Mouse (Mus musculus) C2C12 (cell line): ENCODE data around the gene Bex4. TPM values are rescaled to one million over a fixed set of nuclear protein-coding genes. Genes with fewer than 3 reads are reported as not detected.
"Not testable (repeated sequence)": the region's sequence is repeated elsewhere in the genome, so short reads cannot be mapped to it uniquely, and the experiment has no call there.

ENCODE experiments used
- H3K27me3 ChIP-seq: one replicate; pipeline ENCODE4 v1.6.1; 2011; ENCODE audit not compliant: control insufficient read depth, insufficient read depth, insufficient read length
- H3K36me3 ChIP-seq: one replicate; pipeline ENCODE4 v1.6.1; 2011; ENCODE audit not compliant: control insufficient read depth, insufficient read depth
- H3K4me3 ChIP-seq: one replicate; pipeline ENCODE4 v1.5.1; 2011; ENCODE audit warnings: mild to moderate bottlenecking, control low read depth; ENCODE audit not compliant: poor library complexity, insufficient read depth, severe bottlenecking
- H3K79me2 ChIP-seq: one replicate; pipeline ENCODE4 v1.6.1; 2011; ENCODE audit not compliant: control insufficient read depth, insufficient read depth
- H3K79me3 ChIP-seq: one replicate; pipeline ENCODE4 v1.6.1; 2011; ENCODE audit warnings: low read depth, control low read depth
- H3ac ChIP-seq: one replicate; pipeline ENCODE3; 2011; ENCODE audit warnings: low read depth; ENCODE audit not compliant: control insufficient read depth, insufficient read length
- CEBPB ChIP-seq: IDR thresholded peaks from one replicate; pipeline ENCODE4 v1.6.1; 2011; ENCODE audit warnings: low read depth, mild to moderate bottlenecking, control low read depth, moderate library complexity
- CTCF ChIP-seq: IDR thresholded peaks from one replicate; pipeline ENCODE4 v1.5.1; 2011; ENCODE audit not compliant: control insufficient read depth, insufficient read depth, insufficient read length
- FOSL1 ChIP-seq: IDR thresholded peaks from one replicate; pipeline ENCODE4 v1.8.0; 2011; ENCODE audit warnings: mild to moderate bottlenecking, low read length; ENCODE audit not compliant: poor library complexity, insufficient read depth, severe bottlenecking
- MAX ChIP-seq: IDR thresholded peaks from one replicate; pipeline ENCODE4 v1.6.1; 2011; ENCODE audit warnings: mild to moderate bottlenecking, control low read depth
- MYOD1 ChIP-seq: IDR thresholded peaks from one replicate; pipeline ENCODE4 v1.6.1; 2011; ENCODE audit warnings: low read depth; ENCODE audit not compliant: control insufficient read depth, insufficient read length
- MYOG ChIP-seq: IDR thresholded peaks from one replicate; pipeline ENCODE4 v1.6.1; 2011; ENCODE audit not compliant: control insufficient read depth, insufficient read length; ENCODE audit errors: extremely low read depth
- USF1 ChIP-seq: IDR thresholded peaks from one replicate; pipeline ENCODE4 v1.6.1; 2011; ENCODE audit warnings: low read depth, mild to moderate bottlenecking, control low read depth, moderate library complexity
- polyA plus RNA-seq: library from polyadenylated mRNA; unstranded; fragments of >200 nt; fragmentation: generic; extraction: Trizol; gene quantifications from one replicate; pipeline ENCODE4 v1.2.1, GENCODE M21; 2012; ENCODE audit warnings: missing spikeins

Bex4 gene
- polyA plus RNA-seq, 1 experiment, result not detected

DNA sequence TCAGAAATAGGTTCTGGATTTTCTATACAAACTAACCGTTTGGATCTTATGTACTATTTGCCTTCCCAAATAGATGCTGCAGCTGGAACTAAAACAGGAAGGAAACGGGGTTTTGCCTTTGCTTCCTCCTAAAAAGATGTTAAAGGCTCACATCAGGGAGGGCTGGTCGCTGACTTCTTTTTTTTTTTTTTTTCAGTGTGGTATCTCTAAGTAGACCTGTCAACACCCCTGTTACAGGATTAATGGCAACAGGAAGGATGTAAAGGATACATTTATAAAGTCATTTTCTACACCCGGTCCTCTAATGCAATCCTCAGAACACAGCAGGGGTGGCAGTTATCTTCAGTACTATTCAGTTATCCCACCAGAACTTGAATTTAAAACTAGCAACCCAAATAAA lies 23.8 kb upstream of the Bex4 start:
- no peak for TF ChIP-seq MAX
- no peak for TF ChIP-seq MYOD1
- TF ChIP-seq CTCF, result no peak
- no peak for TF ChIP-seq USF1
- TF ChIP-seq FOSL1, result no peak
- TF ChIP-seq CEBPB, result no peak
- Histone ChIP-seq H3K27me3 (no peaks in the 10 kb centered on the region), H3K4me3 (no peak overlapping the region), H3K36me3 (no peaks in the 10 kb centered on the region), H3K79me3 (no peaks in the 10 kb centered on the region), H3K79me2 (no peaks in the 10 kb centered on the region), H3ac (no peak overlapping the region)

DNA sequence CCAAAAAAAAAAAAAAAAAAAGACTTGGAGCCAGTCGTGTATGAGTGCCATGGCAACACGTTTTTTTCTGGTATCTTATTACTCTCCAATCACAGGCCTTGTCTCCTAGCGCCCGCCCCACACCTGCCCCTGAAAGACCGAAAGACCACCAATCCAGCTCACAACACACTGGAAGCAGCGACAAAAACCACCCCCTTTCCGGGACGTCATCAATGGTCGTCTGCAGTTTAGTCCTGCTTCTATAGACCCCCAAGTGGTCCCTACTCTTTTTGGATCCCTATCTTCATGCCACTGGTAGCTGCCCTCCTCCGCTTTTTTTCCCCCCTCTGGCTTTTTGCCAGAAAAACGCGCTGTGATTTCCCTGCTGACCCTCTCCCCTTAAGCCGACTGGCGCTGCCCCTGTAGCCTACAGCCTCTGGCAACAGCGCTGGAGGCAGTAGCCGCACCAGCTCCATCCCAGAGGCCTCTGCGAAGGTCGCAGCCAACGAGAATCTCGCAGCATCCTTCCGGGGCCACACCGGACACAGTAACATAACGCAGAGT lies 23.3 kb upstream of the Bex4 start:
- no peak overlapping the region for H3K4me3 ChIP-seq

DNA sequence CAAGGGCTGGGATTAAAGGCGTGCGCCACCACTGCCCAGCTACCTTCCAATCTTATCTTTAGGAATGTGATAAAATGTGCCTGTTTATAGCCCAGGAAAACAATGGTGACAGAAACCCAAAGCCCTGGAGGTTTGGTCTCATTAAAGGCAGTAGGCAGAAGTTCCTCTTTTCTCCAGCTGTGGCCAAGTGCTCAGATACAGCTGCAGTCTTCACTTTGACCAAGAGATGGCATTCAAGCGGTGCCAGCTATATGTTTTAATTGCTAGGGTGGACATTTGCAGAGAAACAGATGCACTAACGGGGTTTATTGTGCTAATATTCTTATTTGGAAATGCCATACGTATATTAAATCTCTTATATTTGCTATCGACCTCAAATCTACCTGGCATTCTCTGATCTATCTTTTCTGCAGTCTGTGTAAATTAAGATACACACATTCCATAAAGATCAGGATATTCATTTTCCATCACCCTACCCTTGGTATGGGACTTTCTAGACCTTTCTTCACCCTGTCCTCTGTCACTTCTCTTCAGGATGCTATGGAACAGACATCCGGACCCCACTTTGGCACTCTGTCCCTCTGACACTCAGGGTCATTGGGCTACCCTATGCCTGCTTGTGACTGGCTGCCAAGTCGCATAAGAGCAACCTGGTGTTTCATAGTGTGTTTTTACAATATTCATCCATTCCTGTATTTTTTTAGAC lies 11.6 kb upstream of the Bex4 start:
- TF ChIP-seq MAX, result no peak
- no peak for TF ChIP-seq CTCF
- no peak for TF ChIP-seq USF1
- TF ChIP-seq CEBPB, result no peak
- TF ChIP-seq MYOG, result no peak
- TF ChIP-seq MYOD1, result no peak
- no peak for TF ChIP-seq FOSL1
- no peak overlapping the region for H3K4me3 ChIP-seq
- no peaks in the 10 kb centered on the region for H3K36me3 ChIP-seq
- no peaks in the 10 kb centered on the region for H3K79me2 ChIP-seq
- H3K79me3 ChIP-seq, result no peaks in the 10 kb centered on the region
- no peaks in the 10 kb centered on the region for H3K27me3 ChIP-seq
- H3ac ChIP-seq, result no peak overlapping the region

More for the DNA sequence above, 23.3 kb upstream of the Bex4 start:
- H3ac ChIP-seq, result no peak overlapping the region
- H3K27me3 ChIP-seq, result no peaks in the 10 kb centered on the region
- no peaks in the 10 kb centered on the region for H3K79me2 ChIP-seq
- H3K36me3 ChIP-seq, result no peaks in the 10 kb centered on the region
- no peaks in the 10 kb centered on the region for H3K79me3 ChIP-seq
- TF ChIP-seq MAX, result no peak

DNA sequence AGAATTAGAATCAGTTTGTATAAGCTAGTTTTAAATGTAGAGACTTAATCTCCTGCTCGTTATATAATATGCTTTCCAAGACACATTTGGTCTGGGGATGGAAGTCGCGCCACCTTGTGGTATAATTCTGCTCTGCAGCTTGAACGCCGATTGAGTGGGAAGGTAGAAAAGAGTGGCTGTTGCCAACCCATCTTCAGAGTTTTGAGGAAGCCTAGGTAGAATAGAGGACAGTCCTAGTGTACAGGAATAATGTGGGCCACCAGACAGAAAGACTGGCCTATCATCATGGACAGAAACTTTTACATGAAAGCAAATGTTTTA lies 11.1 kb upstream of the Bex4 start:
- no peak for TF ChIP-seq MYOD1
- no peak for TF ChIP-seq MYOG
- TF ChIP-seq FOSL1, result no peak
- TF ChIP-seq CEBPB, result no peak
- TF ChIP-seq CTCF, result no peak
- no peak for TF ChIP-seq MAX
- TF ChIP-seq USF1, result no peak
- Histone ChIP-seq H3K36me3 (no peaks in the 10 kb centered on the region), H3K27me3 (no peaks in the 10 kb centered on the region), H3K79me2 (no peaks in the 10 kb centered on the region), H3K79me3 (no peaks in the 10 kb centered on the region), H3ac (no peak overlapping the region), H3K4me3 (no peak overlapping the region)

DNA sequence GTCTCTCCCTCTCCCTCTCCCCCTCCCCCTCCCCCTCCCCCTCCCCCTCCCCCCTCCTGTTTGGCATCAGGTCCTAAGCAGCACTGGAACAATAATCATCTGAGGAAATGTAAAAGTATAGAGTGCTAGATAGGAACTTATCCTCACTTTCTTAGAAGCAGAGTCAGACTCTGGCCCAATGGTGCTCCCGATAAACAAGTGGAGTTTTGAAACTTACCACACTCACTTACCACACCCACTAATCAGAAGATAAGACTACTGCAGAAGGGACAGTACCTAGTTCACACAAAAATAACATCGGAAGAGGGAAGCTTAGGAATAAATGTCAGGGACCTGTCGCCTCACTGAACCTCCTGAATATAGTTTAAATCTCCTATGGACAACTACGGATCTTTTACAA lies 3.2 kb upstream of the Bex4 start:
- Histone ChIP-seq H3K27me3 (no peaks in the 10 kb centered on the region), H3ac (no peak overlapping the region), H3K79me3 (no peaks in the 10 kb centered on the region), H3K79me2 (no peaks in the 10 kb centered on the region), H3K36me3 (no peaks in the 10 kb centered on the region), H3K4me3 (no peak overlapping the region)
- no peak for TF ChIP-seq MYOD1
- no peak for TF ChIP-seq CTCF
- TF ChIP-seq FOSL1, result no peak
- TF ChIP-seq MAX, result no peak
- no peak for TF ChIP-seq MYOG
- no peak for TF ChIP-seq USF1
- no peak for TF ChIP-seq CEBPB

DNA sequence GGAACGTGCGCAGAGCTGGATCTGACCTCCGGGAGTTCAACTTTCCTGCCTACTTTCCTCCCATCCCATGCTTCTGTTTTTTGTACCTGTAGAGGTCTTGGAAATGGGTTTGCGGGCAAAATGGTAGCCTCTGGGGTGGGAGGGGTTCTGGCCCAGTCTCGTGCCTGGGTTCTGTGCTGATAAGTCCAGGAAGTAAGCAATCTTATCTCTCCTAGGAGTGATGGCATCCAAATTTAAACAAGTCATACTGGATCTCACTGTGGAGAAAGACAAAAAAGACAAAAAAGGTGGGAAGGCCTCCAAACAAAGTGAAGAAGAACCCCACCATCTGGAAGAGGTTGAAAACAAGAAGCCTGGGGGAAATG lies 826 bp downstream of the Bex4 start:
- not testable (repeated sequence) for H3K79me2 ChIP-seq, H3K36me3 ChIP-seq, H3K79me3 ChIP-seq, H3K27me3 ChIP-seq, H3K4me3 ChIP-seq, H3ac ChIP-seq
